Mouse (Mus musculus): ENCODE data around the gene Slc34a2.

The Slc34a2 gene

DNA sequence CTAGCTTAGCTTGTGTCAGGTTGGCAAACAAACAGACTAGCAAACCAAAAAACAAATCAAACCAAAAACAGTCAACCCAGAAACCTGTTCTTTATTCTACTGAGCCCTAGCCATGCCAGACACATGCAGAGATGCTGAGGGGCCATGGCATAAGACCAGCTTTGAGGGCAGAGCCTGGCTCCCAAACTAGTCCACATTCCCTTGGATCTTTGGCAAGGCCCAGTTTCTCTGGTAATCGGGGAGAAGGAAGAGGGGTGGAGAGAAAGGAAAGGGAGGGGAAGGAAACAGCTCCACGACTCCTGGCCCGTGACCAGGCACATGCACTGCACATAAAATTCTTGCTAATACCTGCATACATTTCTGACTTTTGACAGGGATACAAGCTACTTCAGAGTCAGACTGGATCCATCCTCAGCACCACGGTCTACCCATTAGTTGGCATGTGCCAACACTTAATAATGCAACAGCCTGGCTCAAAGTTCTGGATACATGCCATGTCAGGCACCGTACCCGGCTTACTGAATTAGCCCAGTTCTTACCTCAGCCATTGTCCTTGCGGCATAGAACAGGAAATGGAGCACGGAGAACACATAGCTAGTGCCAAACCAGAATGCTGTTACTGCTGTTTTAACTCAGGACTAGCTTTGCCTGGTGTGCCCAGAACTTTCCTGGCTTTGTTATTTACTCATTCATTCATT is 12.5 kb upstream of the Slc34a2 start:
- no peak for DNase-seq (ENCODE audit: low spot score)

DNA sequence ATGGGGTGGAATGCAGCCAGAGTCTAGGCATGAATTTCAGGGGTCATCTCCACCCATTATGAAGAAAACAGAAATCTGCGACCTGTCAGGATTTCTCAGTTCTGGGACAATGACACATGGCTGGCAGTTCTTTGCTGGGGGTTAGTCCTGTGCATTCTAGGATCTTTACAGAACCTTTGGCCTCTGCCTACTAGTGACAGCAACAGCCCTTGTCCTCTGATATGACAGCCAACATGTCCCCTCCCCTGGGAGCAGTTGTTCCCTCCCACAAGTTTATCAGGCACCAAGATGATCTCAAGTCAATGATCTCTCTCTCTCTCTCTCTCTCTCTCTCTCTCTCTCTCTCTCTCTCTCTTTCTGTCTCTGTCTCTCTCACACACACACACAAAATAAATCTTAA is 6.5 kb upstream of the Slc34a2 start:
- no peak for DNase-seq (ENCODE audit: low spot score)

DNA sequence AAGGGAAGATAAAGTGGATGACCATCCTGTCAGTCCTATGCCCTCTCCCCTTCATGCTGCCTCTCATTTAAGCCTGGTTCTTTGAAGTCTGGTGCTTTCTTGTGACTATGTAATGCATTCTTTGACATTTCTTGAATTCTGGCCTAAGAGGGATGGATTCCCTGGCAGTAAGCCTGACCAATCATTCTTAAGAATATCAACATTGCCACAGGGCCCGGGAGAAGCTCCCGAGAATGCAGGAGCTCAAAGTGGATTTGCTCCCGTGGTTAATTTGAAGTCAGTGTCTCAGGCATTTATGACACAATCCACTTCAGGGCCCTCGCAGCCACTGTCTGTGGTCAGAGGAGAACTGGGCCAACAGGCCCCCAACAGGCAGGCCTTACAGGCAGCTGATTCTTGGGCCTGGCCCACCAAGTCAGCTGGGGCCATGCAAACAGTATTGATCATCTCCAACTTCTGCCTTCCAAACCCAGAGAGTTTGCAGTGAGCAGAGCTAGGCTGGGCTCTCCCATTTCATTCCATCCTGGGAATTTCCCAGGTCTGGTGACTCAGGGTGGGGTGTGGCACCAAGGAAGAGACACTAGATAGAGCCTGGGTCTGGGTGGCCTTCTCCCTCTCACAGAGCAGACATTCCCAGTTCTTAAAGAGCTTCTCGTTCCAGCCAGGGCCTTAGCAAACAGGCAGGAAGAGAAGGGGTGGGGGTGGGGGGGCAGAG is 4.3 kb downstream of the Slc34a2 start:
- DNase-seq (ENCODE audit: low spot score): no peak

DNA sequence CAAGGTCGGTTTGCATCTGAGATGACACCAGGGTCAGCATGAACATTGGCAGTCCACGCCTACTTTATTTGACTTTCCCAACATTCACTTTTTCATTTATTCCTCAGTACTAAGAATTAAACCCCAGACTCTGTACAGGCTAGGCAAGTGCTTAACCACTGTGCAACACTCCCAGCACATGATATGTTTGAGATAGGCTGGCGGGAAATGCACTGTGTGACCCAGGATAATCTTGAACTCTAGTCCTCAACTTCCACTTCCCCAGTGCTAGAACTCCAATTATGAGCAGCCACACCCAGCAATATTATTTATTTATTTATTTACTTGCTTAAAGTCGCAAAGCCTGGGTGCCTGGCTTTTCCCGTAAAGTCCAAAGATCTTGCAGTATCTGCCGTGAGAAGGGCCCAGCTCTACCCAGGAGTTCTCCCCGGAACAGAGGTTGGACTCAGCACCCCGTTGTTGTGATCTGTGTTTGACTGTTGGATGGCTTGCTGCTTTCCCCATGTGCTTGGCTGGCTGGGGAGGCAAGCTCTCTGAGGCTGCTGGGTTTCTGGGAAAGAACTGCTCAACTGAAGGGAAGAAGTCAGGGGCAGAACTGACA is 5.0 kb downstream of the Slc34a2 start:
- no peak for DNase-seq (ENCODE audit: low spot score)

DNA sequence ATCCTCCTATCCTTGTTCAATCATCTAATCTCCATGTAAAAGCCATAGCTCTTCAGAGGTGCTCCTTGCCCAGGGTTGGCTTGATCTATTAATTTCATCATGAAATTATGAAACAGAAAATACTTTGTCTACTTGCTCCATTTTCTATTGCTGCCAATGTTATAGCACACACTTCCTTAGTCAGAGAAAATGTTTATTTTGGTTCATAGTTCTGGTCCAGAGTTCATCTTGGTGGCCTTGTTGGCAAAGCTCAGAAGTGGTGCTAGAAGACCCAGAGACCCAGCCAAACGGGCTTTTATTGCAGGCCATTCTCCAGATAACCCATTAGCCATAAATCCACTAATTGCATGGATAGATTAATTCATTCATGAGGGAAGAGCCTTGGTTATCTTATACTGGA is 5.8 kb downstream of the Slc34a2 start:
- DNase-seq (ENCODE audit: low spot score): no peak

- no peak for DNase-seq (ENCODE audit: low spot score)
Observed at GRCm38 (mm10) chr5:53047951-53048350, 10.1 kb downstream of the Slc34a2 start.

DNA sequence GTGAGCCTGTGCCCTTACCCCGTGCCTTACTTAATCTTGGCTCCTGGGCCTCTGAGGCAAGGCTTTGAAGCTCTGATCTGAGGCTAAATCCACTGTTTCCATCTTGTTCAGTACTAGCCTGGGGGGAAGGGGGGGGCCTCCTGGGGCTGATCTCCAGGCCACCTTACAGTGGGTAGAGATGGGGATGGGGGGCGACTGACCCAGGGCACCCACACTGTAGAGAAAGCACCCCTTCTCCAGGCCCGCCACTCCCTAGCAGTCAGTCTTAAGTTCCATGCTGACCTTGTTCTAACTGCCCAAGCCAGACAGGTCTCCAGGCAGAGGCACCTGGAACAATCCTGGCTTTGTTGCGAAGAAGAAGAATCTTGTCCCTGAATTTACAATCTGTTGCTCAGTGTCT is 10.7 kb downstream of the Slc34a2 start:
- no peak for DNase-seq (ENCODE audit: low spot score)

GRCm38 (mm10) chr5:53049046-53049445 is 11.2 kb downstream of the Slc34a2 start:
- no peak for DNase-seq (ENCODE audit: low spot score)

GRCm38 (mm10) chr5:53050963-53051362 is 13.1 kb downstream of the Slc34a2 start:
- DNase-seq (ENCODE audit: low spot score): no peak

- DNase-seq (ENCODE audit: low spot score): no peak
Observed at GRCm38 (mm10) chr5:53053246-53053645, 15.4 kb downstream of the Slc34a2 start.

DNA sequence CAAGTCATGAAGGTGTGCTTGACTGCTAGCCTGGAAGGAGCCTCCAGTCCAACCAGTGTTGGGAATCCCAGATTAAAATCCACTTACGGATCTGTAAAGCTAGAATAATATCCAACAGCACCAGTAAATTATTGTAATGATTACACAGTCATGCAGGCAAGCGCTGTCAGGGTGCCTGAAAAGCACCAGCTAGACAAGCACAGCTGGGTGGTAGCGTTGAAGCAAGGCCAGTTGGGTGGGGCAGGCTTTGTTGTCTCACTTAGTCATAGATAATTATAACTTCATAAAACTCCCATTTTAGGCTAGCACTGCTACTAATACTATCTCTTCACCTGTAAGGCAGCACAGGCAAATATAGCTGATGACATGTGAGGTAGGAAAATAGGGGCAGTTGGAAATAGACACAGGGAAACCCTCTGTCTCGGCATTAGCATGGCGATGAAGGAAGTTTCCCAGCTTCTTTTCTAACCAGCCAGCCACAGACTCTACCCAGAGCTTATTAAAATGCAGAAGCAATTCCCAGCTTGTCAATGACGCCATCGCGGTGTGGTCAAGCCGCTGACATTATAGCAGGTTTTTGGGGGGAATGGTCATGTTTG is 23.8 kb downstream of the Slc34a2 start:
- DNase-seq (ENCODE audit: low spot score): no peak

GRCm38 (mm10) chr5:53074553-53074952 is 36.7 kb downstream of the Slc34a2 start:
- no peak for DNase-seq (ENCODE audit: low spot score)

DNA sequence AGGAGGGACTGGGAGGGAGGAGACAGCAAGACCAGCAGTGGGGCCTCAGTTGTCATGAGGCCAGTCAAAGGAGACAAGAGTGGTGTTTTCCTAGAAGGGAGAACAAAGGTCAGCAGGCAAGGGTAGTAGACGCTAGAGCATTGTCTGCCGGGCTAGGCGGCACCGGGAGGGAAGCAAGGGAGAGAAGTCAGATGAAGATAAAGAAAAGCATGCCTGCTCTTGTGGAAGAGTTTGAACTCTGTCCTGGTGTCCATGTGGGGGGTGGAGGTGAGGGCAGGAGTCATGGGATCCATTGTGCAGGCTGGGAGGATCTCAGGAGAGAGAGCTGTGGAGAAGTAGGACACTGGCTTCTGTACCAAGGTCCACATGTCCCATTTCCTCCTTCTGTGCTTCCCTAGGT is 40.6 kb downstream of the Slc34a2 start:
- no peak for DNase-seq (ENCODE audit: low spot score)

DNA sequence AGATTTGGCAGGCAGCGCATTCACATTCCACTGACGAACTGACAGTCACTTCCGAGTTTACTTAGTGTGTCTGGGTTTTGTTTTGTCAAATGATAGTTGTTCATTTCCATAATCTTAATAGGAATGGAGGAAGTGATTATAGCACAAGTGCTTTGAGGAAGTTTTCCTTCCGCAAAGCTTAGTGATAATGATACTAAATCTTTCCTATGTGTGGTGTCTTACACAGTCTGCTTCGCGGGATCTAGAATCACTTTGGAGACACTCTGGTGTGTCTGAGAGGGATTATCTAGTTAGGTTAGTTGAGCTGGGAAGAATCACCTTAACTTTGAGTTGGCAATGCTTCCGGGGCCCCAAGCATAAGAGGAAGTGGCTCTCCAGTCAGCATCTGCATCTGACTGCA is 49.6 kb downstream of the Slc34a2 start:
- no peak for DNase-seq (ENCODE audit: low spot score)

DNA sequence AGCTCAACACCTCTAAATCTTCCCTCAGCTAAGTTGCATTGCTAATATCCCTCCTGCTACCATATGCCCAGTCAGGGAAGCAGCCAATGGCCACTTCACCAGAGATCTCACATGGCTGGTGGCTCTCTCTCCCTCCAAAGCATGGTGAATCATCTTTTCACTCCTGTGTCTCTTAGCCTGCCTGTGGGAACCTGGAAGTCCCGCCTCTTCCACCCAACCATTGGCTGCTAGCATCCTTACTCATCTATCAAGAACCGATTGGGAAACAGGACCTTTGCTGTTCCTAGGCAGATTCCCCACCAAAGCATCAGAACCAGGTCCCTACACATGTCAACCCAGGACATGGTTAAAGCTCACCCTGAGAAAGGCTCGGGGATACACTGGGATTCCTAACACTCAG is 53.5 kb downstream of the Slc34a2 start:
- no peak for DNase-seq (ENCODE audit: low spot score)

DNA sequence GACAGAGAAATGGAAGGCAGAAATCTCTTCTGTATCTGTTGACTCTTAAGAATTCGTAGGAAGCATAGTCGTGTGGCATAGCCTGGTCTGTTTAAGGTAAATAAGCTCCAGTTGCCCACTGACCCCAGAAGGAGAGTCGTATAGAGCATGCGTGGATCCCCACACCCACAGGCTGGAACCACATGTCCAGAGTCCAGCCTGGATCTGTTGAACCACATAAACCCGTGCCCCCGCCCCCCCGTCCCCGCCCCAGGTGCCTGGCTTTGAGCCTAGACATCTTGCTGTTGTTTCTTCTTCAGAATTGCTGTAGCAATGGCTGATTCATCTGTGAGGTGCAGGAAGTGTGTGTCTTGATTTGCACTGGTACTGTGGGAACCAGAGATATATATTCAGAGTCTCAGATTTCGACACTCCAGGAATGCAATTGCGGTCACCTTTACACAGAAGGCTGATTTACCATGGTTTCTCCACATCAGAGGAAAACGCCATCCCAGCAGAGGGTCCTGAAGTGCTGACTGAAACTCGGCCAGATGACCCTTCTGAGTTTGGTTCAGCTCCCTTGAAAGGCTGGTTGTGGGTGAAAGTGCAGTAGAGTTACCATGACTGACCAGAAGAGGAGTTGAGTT is 64.1 kb downstream of the Slc34a2 start:
- DNase-seq (ENCODE audit: low spot score): no peak

DNA sequence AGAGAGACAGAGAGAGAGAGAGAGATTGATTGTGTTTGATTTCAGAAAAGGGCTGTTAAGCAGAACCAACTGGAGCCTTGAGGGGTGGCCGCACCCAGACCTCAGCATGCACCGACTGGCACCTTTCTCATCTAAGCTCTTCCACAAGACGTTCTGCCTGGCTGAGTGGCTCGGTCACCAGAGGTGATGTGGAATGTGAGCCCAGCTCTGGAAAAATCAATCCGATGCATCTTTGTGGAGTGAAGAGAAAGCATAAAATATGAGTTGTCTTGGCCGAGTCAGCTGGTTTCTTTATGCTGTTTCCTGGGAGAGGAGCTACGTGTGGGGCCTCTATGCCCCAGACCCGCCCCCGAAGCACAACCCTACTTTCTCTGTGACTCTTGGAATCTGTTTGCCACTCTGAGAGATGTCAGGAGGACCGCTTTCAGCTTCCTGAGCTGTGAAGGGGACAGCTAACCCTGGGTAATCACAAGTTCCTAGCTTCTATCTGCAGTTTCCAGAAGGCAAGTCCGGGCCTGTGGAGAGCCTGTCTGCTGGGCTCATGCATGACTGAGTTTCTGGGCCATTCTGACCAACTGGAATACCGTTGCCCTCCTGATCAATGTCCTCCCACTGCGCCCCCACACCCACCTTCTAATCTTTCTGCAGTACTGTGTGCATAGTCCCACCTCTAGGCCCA is 66.4 kb downstream of the Slc34a2 start:
- no peak for DNase-seq (ENCODE audit: low spot score)

- DNase-seq (ENCODE audit: low spot score): no peak
Observed at GRCm38 (mm10) chr5:53105716-53106115, 67.8 kb downstream of the Slc34a2 start.

DNA sequence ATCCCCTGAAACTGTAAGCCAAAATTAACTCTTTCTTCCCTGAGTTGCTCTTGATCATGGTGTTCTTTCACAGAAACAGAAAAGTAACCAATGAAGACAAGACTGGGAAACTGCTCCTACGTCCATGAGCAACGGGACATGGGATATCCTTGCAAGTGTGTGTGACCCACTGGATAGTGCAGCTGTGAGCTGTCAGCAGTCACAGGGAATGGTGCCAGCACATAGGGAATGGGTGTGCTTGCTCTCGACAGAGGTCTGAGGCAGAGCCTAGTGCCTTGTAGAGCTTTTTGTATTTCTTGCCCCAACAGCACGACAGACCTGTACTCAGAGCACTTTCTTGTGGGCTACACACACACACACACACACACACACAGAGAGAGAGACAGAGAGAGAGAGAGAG is 68.2 kb downstream of the Slc34a2 start:
- DNase-seq (ENCODE audit: low spot score): no peak

DNA sequence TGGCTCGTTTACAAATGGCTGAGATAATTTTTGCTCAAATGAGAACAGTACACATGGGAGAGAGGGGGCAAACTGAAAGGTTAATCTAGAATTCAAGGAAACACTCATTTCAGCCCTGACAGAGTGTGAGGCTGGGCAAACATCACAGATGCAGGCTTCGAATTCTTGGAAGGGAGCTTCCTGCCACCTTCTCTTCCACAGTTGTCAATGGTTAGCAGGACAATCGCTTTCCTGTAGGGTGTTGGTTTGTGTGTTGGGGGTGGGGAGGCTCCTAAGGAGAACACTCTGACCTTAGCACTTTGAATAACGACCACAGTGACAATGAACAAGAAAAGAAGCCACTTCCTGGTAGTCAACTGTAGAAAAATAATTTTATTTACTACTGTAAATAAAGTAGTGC is 68.8 kb downstream of the Slc34a2 start:
- no peak for DNase-seq (ENCODE audit: low spot score)

DNA sequence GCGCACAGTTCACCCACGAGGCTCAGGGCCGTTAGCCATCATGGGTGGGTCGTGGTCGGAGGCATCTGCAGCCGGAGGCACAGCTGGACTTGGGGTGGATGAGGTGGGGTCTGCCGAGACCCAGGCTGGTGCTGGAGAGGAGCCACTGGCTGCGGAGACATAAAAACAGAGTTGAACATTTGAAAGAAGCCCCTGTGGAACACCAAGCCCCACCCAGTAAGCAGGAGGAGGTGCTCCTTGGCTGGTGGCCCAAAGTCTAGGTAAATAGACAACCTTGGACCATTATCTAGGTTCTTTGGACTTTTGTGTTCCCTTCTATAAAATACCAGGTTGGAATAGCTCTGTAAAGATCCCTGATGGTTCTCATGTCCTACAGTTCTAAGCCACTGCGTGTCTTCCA is 70.1 kb downstream of the Slc34a2 start:
- no peak for DNase-seq (ENCODE audit: low spot score)

- no peak for DNase-seq (ENCODE audit: low spot score)
Observed at GRCm38 (mm10) chr5:53108668-53109067, 70.8 kb downstream of the Slc34a2 start.

Data from c-Kit-positive CD71-positive TER-119-positive erythroid progenitor cells, embryonic 14.5 days (primary cell).